Mouse (Mus musculus): ENCODE measurements at regions not wholly inside any gene's neighbourhood (a gene's known extent, or its start where the extent isn't known, plus 50 kb on each side); places are given as distances from the start of the nearest gene placed in this dataset.

DNA sequence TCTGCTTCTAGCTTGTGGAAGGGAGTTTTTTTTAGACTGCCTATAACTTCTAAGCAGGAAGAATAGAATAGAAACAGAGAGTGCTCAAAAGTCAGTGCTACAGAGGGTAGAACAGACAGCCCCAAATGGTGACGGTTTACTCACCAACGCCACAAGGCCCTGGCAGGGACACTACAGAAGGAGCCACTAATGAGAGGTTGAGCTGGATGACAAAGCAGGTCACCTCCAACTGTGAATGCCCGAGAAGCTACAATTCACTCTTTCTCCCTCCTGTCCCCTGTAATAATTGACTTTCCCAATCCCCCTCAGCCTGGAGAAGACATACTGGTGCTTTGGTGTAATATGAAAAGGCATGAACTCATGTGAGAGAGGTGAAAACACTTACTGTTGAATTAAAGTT lies 106.5 kb upstream of the Arl4c start:
- no peak for DNase-seq (ENCODE audit: low spot score in 2 of 2)

DNA sequence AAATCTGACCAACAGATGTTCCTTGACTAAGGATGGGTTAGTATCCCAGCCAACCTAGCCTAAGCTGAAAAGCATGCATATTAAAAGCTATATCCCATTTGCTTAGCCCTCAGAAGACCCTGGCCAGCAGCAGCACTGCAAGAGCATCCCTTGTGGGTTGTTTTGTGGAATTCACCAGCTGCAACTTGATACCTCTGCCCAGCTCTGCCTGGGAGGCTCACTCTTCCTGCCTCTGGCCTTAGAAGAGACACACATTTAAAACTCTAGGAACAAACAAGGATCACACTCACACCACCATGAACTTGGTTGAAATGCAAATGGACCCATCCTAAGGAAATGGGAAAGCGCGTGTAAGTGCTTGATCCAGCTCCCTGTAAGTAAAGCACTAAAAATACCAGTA lies 107.7 kb upstream of the Arl4c start:
- no peak for DNase-seq (ENCODE audit: low spot score in 2 of 2)

- no peak for DNase-seq (ENCODE audit: low spot score in 2 of 2)
Observed at GRCm38 (mm10) chr1:88813200-88813599, 111.2 kb upstream of the Arl4c start.

DNA sequence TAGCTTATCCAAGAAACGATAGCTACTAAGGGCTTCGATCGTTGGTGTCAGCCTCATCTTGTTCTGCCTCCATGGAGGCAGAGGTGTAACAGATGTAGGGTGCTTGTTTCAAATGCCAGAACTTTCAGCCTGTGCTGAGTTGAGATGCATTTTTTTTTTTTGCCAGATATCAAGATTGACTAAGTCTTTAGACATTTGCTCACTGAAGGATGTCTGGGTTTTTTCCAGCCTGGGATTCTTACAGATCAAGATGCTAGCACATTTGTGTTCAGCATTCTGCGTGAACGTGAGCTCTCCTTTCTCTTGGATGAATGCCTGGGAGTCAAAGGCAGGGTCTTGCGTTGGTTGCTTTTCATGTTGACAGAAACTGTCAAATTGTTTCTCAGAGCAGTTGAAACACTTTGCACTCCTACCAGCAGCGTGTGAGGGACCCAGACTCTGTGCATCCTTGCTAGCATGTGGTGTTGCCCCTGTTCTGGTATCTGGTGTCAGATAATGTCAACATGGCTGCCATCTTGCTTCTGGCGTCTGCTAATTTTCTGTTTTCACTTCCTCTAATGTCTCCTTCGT lies 114.4 kb upstream of the Arl4c start:
- peak; percentile 8 to 14 for DNase-seq (ENCODE audit: low spot score in 2 of 2)

DNA sequence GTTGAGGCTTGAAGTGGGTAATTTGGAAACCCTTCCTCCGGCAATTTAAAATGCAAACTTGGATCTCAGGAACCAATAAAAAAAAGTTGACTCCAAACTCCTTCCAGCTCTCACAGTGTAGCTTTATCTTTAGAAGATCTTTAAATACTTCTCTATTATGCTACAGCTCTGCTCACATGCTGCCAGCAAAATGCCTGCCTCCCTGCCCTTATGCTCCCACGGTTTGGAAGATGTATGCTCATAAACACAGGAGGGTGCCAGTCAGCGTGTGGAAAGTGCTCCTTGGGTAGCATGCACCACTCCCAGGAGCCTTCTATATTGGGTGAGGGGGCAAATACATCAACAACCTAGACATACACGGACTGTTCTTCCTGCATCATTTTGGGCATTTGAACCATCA lies 123.2 kb upstream of the Arl4c start:
- DNase-seq (ENCODE audit: low spot score in 2 of 2), result no peak

- no peak for DNase-seq (ENCODE audit: low spot score in 2 of 2)
Observed at GRCm38 (mm10) chr1:88838661-88839274, 136.7 kb upstream of the Arl4c start.

GRCm38 (mm10) chr1:88839407-88839976 lies 137.5 kb upstream of the Arl4c start:
- no peak for DNase-seq (ENCODE audit: low spot score in 2 of 2)

GRCm38 (mm10) chr1:88839977-88840628 lies 138.1 kb upstream of the Arl4c start:
- peak in 1 of 2 experiments; percentile 28 for DNase-seq (ENCODE audit: low spot score in 2 of 2)

DNA sequence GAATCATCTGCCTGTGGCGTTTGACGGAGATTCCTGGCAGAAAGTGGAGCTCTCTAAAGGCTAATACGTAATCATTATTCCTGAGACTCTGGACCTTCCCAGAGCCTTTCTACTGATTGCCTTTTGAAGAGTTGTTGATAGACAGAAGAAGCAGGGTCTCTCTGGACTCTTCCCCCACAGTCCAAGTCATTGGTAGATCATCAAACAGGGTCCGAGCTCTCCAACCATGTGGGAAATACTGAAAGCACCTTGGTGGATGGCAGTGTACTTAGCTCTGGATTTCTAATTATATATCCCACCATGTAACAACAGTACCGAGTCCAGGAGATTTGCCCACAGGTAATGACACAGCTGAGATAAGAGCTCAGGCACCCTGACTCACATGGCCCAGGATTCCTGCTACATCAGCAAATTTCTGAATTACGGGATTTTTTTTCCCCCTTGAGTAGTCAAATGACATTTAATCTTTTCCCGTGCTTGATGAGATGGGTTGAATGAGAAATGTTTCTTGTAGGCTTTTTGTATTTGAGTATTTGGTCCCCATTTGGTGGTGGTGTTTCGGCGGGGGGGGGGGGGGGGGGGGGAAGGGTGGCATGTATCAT lies 139.1 kb upstream of the Arl4c start:
- no peak for DNase-seq (ENCODE audit: low spot score in 2 of 2)

- no peak for DNase-seq (ENCODE audit: low spot score in 2 of 2)
Observed at GRCm38 (mm10) chr1:88847333-88848091, 145.5 kb upstream of the Arl4c start.

DNA sequence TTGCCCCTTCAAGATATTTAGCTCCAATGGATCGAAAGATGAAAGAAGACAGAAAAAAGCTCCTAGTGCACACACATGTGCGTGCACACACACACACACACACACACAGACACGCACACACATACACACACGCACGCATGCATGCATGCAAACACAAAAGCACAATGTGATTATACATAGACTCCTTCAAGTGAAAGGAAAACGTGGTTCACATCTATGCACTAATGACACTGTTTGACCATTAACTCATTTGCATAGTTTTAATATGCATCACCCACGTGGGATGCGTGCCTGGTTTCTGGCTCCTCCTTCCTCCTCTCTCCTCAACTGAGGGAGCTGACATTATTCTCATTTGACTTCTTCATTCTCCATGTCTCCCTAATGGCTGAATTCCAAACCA lies 146.2 kb upstream of the Arl4c start:
- no peak for DNase-seq (ENCODE audit: low spot score in 2 of 2)

DNA sequence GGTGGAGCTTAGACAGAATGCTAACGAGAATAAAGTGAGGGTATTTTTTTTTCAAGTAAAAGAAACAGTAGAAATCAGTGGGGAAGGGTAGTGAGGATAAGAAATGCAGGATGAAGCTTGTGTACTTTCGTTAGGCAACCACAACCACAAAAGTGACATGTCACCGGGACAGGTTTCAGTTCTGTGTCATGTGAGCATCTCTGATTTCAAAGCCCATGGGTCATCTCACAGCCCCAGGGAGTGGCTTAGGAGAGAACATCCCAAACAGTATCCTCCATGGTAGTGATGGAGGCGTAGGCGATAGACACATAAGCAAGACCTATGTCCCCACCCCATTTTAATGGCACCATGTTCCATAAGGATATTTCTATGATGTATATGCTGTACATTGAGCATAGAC lies 147.4 kb upstream of the Arl4c start:
- DNase-seq (ENCODE audit: low spot score in 2 of 2), result no peak

GRCm38 (mm10) chr1:88851931-88852330 lies 149.9 kb upstream of the Arl4c start:
- no peak for DNase-seq (ENCODE audit: low spot score in 2 of 2)

- DNase-seq (ENCODE audit: low spot score in 2 of 2), result no peak
Observed at GRCm38 (mm10) chr1:88860871-88861589, 159.0 kb upstream of the Arl4c start.

GRCm38 (mm10) chr1:88861590-88861935 lies 159.5 kb upstream of the Arl4c start:
- DNase-seq (ENCODE audit: low spot score in 2 of 2), result no peak

GRCm38 (mm10) chr1:88865436-88865835 lies 163.4 kb upstream of the Arl4c start:
- DNase-seq (ENCODE audit: low spot score in 2 of 2), result peak in 1 of 2 experiments; percentile 6

- no peak for DNase-seq (ENCODE audit: low spot score in 2 of 2)
Observed at GRCm38 (mm10) chr1:88866571-88866970, 164.6 kb upstream of the Arl4c start.

- DNase-seq (ENCODE audit: low spot score in 2 of 2), result no peak
Observed at GRCm38 (mm10) chr1:88867138-88867537, 165.1 kb upstream of the Arl4c start.

DNA sequence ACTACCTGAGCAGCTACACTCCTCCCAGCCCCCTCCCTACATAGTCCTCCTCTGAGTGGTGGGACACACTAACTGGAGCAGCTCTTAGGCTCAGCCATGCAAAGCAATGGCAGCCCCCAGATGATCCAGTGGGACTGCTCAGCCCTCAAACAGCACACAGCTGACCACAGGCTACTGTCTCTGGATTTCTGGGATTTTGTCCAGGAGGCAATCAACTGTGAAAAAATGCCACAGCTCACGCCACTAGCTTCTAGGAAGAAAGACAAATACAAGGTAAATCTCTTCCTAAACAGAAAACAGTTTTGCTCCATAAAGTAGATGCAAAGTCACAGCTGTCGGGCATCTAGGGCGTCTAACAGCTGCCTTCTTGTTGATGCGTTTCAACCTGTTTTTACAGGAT lies 167.9 kb upstream of the Arl4c start:
- DNase-seq (ENCODE audit: low spot score in 2 of 2), result no peak

DNA sequence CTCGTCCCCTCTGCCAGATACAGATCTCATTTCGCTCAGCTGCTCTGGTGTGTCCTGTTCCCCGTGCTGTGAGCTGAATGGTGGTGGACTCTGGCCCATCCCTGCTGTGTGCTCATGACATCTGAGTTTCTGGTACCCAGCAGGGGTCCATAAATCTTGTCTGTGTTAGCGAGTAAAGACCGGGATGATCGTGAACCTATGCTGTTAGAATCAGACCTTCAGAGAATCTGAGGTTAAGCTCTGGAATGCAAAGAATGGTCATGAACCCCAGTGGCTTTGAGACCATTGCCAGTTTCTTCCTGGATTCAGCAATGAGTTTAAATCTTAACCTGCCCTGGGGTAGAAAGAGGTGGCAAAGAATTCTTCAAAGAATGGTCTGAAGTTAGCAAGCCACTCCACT lies 173.3 kb upstream of the Arl4c start:
- no peak for DNase-seq (ENCODE audit: low spot score in 2 of 2)

DNA sequence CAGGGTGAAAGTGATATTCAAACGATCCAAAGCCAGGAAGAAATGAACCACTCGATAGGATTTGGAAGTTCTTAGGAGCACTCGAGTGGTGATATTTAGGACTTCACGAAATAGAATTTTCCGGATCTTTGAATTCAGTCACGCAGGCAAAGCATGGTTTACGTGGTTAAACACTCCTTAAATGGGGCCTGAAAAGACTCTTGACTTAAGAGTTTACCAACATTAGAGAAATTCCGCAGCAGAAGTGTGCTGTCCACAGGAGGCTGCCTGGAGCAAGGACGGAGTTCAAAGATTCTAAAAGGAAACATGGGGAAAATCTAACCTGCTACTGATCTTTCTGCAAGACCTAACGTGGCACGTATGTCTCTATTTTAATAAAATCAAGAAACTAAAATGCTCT lies 175.4 kb upstream of the Arl4c start:
- DNase-seq (ENCODE audit: low spot score in 2 of 2), result no peak

Measured in layer of hippocampus, adult 18-20 months (tissue).